Mouse (Mus musculus): ENCODE measurements around the gene Gm13057. TPM values are rescaled to one million over a fixed set of nuclear protein-coding genes. Genes with fewer than 3 reads are reported as not detected.
"Not testable (repeated sequence)": the region's sequence is repeated elsewhere in the genome, so short reads cannot be mapped to it uniquely, and the experiment has no call there.

Gene Gm13057
- total RNA-seq (2012; rRNA removed): not detected in 2 replicates
- not detected for polyA plus RNA-seq (2012; ENCODE audit: insufficient read depth in 1 of 2, insufficient read length in 2 of 2, low read depth in 1 of 2, low replicate concordance in 2 of 2, missing spikeins in 1 of 2)

DNA sequence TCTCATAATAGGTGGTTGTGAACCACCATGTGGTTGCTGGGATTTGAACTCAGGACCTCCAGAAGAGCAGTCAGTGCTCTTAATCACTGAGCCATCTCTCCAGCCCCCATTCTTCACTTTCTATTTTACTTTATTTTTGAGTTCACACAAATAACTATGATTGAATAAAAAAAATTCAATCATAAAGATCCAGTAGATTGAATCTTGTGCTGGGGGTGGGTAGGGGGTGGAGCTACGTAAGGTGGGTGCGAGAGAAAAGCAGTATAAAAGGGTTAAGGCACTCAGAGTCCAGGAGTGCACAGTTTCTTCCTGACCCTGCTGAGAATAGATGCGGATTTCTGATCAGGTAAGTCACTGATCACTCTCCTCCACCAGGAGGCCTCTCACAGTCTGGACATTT, at the start of gene Gm13057, which contains the start of gene BC080695:
Gene Gm13057, plus strand, starts transcription at position 310 of the 400 bp plus-strand sequence.
Gene BC080695, plus strand, starts transcription at position 301 of the 400 bp plus-strand sequence.
- H3K27ac ChIP-seq (ENCODE audit: control insufficient read depth, low read depth, low read length); H3K79me2 ChIP-seq (ENCODE audit: control insufficient read depth, insufficient read depth, low read length, poor library complexity); H3K4me3 ChIP-seq (ENCODE audit: control insufficient read depth in 1 of 2, insufficient read depth in 1 of 2, low read depth in 2 of 2, low read length in 2 of 2); DNase-seq (ENCODE audit: low read depth, low spot score); H3K9me3 ChIP-seq (replicated peaks; ENCODE audit: insufficient read depth, low read length); H3K4me1 ChIP-seq (ENCODE audit: control insufficient read depth in 1 of 2, insufficient read depth in 2 of 2, low read length in 2 of 2); H3K9ac ChIP-seq (ENCODE audit: control insufficient read depth, low read depth, low read length, poor library complexity, severe bottlenecking); H3K36me3 ChIP-seq (ENCODE audit: control insufficient read depth in 1 of 2, insufficient read depth in 2 of 2, low read length in 2 of 2); H3K27me3 ChIP-seq (ENCODE audit: control insufficient read depth in 1 of 2, insufficient read depth in 2 of 2, low read length in 2 of 2): not testable (repeated sequence)

DNA sequence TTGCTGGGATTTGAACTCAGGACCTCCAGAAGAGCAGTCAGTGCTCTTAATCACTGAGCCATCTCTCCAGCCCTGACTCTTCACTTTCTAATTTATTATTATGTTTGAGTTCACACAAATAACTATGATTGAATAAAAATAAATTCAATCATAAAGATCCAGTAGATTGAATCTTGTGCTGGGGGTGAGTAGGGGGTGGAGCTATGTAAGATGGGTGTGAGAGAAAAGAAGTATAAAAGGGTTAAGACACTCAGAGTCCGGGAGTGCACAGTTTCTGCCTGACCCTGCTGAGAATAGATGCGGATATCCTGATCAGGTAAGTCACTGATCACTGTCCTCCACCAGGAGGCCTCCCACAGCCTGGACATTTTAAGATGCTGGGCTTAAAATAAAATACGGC, 40.5 kb upstream of the Gm13057 start, which contains the start of gene Gm13043:
Gene Gm13043, plus strand, starts transcription at position 301 of the 400 bp plus-strand sequence.
- TF ChIP-seq RCOR1 (IDR thresholded peaks at IDR 0.05; ENCODE audit: low read depth, low read length) (no peak), MEF2A (IDR thresholded peaks at IDR 0.05; ENCODE audit: extremely low read depth, insufficient replicate concordance, low read depth, low read length, poor library complexity, severe bottlenecking) (no peak), NELFE (IDR thresholded peaks at IDR 0.05; ENCODE audit: low read depth, low read length) (no peak), ZKSCAN1 (IDR thresholded peaks at IDR 0.05; ENCODE audit: low read depth, low read length) (no peak), JUND (IDR thresholded peaks at IDR 0.05; ENCODE audit: low read depth, low read length) (no peak), GATA1 (IDR thresholded peaks at IDR 0.05; ENCODE audit: low read depth, low read length) (no peak), UBTF (IDR thresholded peaks at IDR 0.05; ENCODE audit: borderline replicate concordance, insufficient read depth, low read depth, low read length) (no peak), GABPA (IDR thresholded peaks at IDR 0.05; ENCODE audit: low read depth, low read length) (no peak), MAFK (IDR thresholded peaks at IDR 0.05; ENCODE audit: borderline replicate concordance, low read depth, low read length) (no peak), POLR2AphosphoS5 (IDR thresholded peaks at IDR 0.05; ENCODE audit: borderline replicate concordance, low read depth, low read length) (no peak), TCF12 (IDR thresholded peaks at IDR 0.05; ENCODE audit: low read depth, low read length) (no peak), USF1 (IDR thresholded peaks at IDR 0.05; ENCODE audit: low read depth, low read length) (no peak), EP300 (IDR thresholded peaks at IDR 0.05; ENCODE audit: low read depth in 1 of 2, low read length in 2 of 2) (no peak), MAZ (IDR thresholded peaks at IDR 0.05; ENCODE audit: low read depth, low read length) (no peak), CHD1 (IDR thresholded peaks at IDR 0.05; ENCODE audit: low read depth, low read length) (no peak)
- H3K9ac ChIP-seq (ENCODE audit: control insufficient read depth, low read depth, low read length, poor library complexity, severe bottlenecking): no peak within 1 kb of the TSS
- DNase-seq (ENCODE audit: low read depth, low spot score): no peak

DNA sequence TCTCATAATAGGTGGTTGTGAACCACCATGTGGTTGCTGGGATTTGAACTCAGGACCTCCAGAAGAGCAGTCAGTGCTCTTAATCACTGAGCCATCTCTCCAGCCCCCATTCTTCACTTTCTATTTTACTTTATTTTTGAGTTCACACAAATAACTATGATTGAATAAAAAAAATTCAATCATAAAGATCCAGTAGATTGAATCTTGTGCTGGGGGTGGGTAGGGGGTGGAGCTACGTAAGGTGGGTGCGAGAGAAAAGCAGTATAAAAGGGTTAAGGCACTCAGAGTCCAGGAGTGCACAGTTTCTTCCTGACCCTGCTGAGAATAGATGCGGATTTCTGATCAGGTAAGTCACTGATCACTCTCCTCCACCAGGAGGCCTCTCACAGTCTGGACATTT, 15.9 kb upstream of the Gm13057 start, which contains the start of gene Gm13040:
Gene Gm13040, plus strand, starts transcription at position 301 of the 400 bp plus-strand sequence.
- not testable (repeated sequence) for H3K9ac ChIP-seq (ENCODE audit: control insufficient read depth, low read depth, low read length, poor library complexity, severe bottlenecking); H3K36me3 ChIP-seq (ENCODE audit: control insufficient read depth in 1 of 2, insufficient read depth in 2 of 2, low read length in 2 of 2); H3K4me3 ChIP-seq (ENCODE audit: control insufficient read depth in 1 of 2, insufficient read depth in 1 of 2, low read depth in 2 of 2, low read length in 2 of 2); DNase-seq (ENCODE audit: low read depth, low spot score); H3K4me1 ChIP-seq (ENCODE audit: control insufficient read depth in 1 of 2, insufficient read depth in 2 of 2, low read length in 2 of 2); H3K9me3 ChIP-seq (replicated peaks; ENCODE audit: insufficient read depth, low read length); H3K27ac ChIP-seq (ENCODE audit: control insufficient read depth, low read depth, low read length); H3K27me3 ChIP-seq (ENCODE audit: control insufficient read depth in 1 of 2, insufficient read depth in 2 of 2, low read length in 2 of 2); H3K79me2 ChIP-seq (ENCODE audit: control insufficient read depth, insufficient read depth, low read length, poor library complexity)

More for the DNA sequence above, 40.5 kb upstream of the Gm13057 start, which contains the start of gene Gm13043:
- H3K9me3 ChIP-seq (replicated peaks; ENCODE audit: insufficient read depth, low read length): no peaks in the 10 kb centered on the region
- H3K4me1 ChIP-seq (ENCODE audit: control insufficient read depth in 1 of 2, insufficient read depth in 2 of 2, low read length in 2 of 2): no peaks in the 10 kb centered on the region
- H3K27ac ChIP-seq (ENCODE audit: control insufficient read depth, low read depth, low read length): no peak within 1 kb of the TSS
- no peaks in the 10 kb centered on the region for H3K36me3 ChIP-seq (ENCODE audit: control insufficient read depth in 1 of 2, insufficient read depth in 2 of 2, low read length in 2 of 2)
- no peak within 1 kb of the TSS for H3K4me3 ChIP-seq (ENCODE audit: control insufficient read depth in 1 of 2, insufficient read depth in 1 of 2, low read depth in 2 of 2, low read length in 2 of 2)
- no peaks in the 10 kb centered on the region for H3K79me2 ChIP-seq (ENCODE audit: control insufficient read depth, insufficient read depth, low read length, poor library complexity)
- H3K27me3 ChIP-seq (ENCODE audit: control insufficient read depth in 1 of 2, insufficient read depth in 2 of 2, low read length in 2 of 2): no peaks in the 10 kb centered on the region
